Mouse (Mus musculus): ENCODE results near the gene Smyd4.

DNA sequence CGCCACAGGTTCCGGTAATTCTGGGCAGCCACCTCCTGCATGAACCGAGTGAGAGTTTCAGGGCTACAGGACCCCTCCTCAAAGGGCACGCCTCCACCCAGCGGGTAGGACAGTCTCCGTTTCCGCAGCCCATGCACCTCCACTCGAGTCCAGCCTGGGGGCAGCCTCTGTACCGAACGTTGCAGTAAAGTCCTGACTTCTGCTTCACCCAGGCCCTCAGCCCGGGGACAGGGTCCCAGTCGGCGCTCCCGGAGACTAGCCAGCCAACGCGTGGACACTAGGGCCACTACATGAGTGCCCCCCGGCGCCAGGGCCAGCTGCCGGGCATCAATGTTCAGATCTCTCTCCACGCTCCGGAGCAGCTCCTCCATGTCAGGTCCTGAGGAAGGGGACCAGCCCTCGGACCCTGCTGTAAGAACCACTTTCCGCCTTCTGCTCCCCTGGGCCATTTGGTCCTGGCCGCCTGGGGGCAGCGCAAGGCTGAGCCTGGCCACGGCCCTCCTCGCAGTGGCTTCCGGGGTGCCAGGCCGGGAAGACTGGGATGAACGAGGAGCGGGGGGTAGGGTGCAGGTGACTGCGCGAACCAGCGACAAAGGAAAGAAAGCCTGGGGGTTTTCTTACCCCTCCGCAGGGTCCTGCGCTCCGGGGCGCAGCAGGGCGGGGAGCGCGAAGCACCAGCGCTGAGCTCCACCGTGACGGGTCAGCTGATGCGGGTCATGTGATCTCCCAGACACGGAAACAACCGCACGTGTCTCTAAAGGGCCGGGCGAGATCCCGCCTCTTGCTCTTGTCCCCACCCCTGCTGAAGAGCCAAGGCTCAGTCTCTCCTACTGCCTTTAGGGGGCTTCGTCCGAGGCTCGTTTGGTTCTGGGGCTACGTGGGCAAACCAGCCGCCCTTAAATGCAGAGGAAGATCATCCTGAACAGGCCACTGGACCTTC lies 106.0 kb downstream of the Smyd4 start, which contains the start of gene Wdr81:
- TF ChIP-seq CTCF (IDR thresholded peaks at IDR 0.05), result peak; percentile 69
- peak; percentile 81 for TF ChIP-seq EP300 (IDR thresholded peaks at IDR 0.05; ENCODE audit: insufficient read depth, low read depth, low read length)
